Mouse (Mus musculus): Measurements from ENCODE around the gene Pla1a.

DNA sequence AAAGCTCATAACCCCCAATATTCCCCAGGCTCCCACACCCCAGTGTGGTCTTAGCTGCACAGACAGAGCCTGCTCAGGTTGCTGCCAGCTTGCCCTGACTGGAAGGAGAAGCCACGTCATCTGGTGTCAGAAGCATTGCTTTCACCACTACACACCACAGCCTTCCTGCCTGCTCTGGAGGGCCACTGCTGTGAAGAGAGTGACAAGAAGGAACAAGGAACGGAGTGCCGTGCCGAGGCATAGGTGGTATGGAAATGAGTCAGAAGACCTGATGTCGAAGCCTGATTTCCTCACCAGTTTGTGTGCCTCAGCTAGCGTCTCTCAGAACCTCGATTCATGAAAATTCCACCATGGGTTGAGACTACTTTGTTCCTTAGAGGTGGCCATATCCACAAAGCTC is 29.3 kb downstream of the Pla1a start:
- TF ChIP-seq CTCF (IDR thresholded peaks at IDR 0.05; ENCODE audit: low read depth, low read length) (no peak), POLR2A (IDR thresholded peaks at IDR 0.05; ENCODE audit: borderline replicate concordance, low read depth, low read length) (no peak)

All from bone marrow macrophage, adult 2 months (primary cell).